Comparison of ENCODE assay signal across 10 mouse cellular contexts in genomic region chr1:134182025-134182424, GRCm38 (mm10). TPM values are rescaled to one million over a fixed set of nuclear protein-coding genes. Genes with fewer than 3 reads are reported as not detected.
DNase-seq lines count a peak whose midpoint lies in the region; ATAC-seq lines count a peak whose summit lies in the region.
"Had no signal": no experiment of that assay in that cellular context is flagged by ENCODE, and none has a peak within 500 bp of the region (broad histone marks: within the 10 kb centered on the region; RNA-seq: fewer than 3 reads in every experiment).

Gene Chil1, plus strand, starts transcription at chr1:134182176.

- no peak for ATAC-seq in erythroblast, adult 5-6 weeks (replicated peaks; ENCODE audit: low FRiP score, poor library complexity, severe bottlenecking)
- no peak for ATAC-seq in activated CD4-positive, CD25-positive, alpha-beta regulatory T cell, adult 4 months
- ATAC-seq: midbrain, embryonic 13.5 days had no signal

- peak; percentile 55 for DNase-seq in cerebellum, adult 9-10 months
- no peak for DNase-seq in cerebellum, postnatal 4 days (ENCODE audit: low spot score in 2 of 2)
- no peak for DNase-seq in layer of hippocampus, adult 8-10 months (ENCODE audit: low spot score in 2 of 2)
- no peak for DNase-seq in layer of hippocampus, adult 11-12 months (ENCODE audit: low spot score)
- DNase-seq in lung, postnatal 10 days: peak; percentile 64
- DNase-seq in neural tube, embryonic 10.5 days (ENCODE audit: extremely low spot score, low spot score): no peak

RNA-seq across cellular contexts. Expression of gene Chil1, which starts in this region (rescaled TPM):
- 10 to 100 TPM; 14.8 to 44.4 (median 27.1) TPM for total RNA-seq in layer of hippocampus, adult 8-10 months (2022)
- 71.3 and 98.6 TPM in 2 replicates for total RNA-seq in erythroblast, adult 5-6 weeks (2015; ENCODE audit: low replicate concordance)
- 29.3 and 58.3 TPM in 2 replicates for total RNA-seq in erythroblast, adult 5-6 weeks (2017; ENCODE audit: low replicate concordance)
- not detected for polyA plus RNA-seq in activated CD4-positive, CD25-positive, alpha-beta regulatory T cell, adult 4 months (2017; shearing (Covaris generic))
- polyA plus RNA-seq: erythroblast, embryonic 14.5 days had no signal

Comparison
In these comparisons a context has a peak if more than half of its experiments do, and no peak if none do; other contexts are left out.
1. DNase-seq: peak in cerebellum, adult 9-10 months (single experiment) and lung, postnatal 10 days (single experiment); none in cerebellum, postnatal 4 days (0 of 2), layer of hippocampus, adult 8-10 months (0 of 2), layer of hippocampus, adult 11-12 months (single experiment) and neural tube, embryonic 10.5 days (single experiment).